Mouse (Mus musculus) activated CD4-positive, CD25-positive, alpha-beta regulatory T cell, adult 4 months (primary cell): ENCODE measurements around the gene Cdc5l. TPM values are rescaled to one million over a fixed set of nuclear protein-coding genes. Genes with fewer than 3 reads are reported as not detected.

Experiments
- ATAC-seq: one replicate; pipeline ENCODE4 v1.8.0; 2017
- polyA plus RNA-seq, 2 experiments: library from polyadenylated mRNA; unstranded; fragments of 100-300 nt; shearing (Covaris generic); gene quantifications; one replicate each; pipeline ENCODE4 v1.2.1; 2017

The Cdc5l gene
- polyA plus RNA-seq, 2 experiments from 2014 or later = 61.5 to 69.5 TPM

GRCm38 (mm10) chr17:45360950-45361349, 72.6 kb downstream of the Cdc5l start:
- ATAC-seq = no peak

DNA sequence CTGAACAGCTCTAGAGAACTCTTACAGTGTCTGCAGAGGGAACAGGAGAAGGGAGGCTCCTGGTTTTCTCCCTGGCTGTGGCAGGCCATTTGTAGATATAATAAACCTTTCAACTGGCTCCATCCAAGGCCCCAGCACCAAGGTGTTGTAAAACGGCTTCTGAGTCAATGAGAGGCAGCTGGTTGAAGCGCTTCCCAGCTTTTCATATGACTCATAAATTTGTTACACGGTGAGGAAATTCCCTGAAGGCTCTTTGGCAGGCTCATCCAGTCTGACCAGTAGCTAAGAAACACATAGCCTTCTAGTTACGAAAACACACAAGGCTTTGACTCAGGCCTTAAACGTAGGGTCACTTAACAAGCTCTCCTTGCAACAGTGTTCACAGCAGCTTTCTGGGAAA, 74.1 kb downstream of the Cdc5l start:
- no peak for ATAC-seq

- no peak for ATAC-seq
Observed at GRCm38 (mm10) chr17:45356431-45356830, 77.1 kb downstream of the Cdc5l start.

DNA sequence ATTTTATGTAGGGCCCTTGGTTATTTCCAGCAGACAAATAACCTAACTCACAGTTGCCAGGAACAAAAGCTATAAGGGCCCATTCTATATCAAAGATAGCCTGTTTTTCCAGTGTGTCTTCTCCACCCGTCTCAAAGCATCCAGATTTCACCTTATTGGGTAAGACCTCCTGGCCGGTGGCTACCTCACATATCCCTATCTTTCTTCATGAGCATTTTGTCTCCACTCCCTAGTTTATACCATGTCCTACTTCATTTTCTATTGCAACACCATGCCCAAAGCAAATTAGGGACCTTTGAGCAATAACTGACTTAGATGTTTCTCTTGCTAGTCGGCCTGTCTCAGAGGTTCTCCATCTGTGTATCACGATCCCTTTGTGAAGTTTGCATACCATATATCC, 85.6 kb downstream of the Cdc5l start:
- no peak for ATAC-seq

Other genes with a start within 250 kb of the Cdc5l start
- under 1 TPM; 0.43 to 0.74 TPM for gene Spats1, start 41.7 kb upstream of the Cdc5l start, polyA plus RNA-seq
- 1 to 10 TPM; 2.1 to 3.4 TPM for gene Aars2, start 73.1 kb upstream of the Cdc5l start, polyA plus RNA-seq
- not detected for gene Tcte1, start 89.7 kb upstream of the Cdc5l start, polyA plus RNA-seq
- not detected for gene Tmem151b, start 115.9 kb upstream of the Cdc5l start, polyA plus RNA-seq
- 10 to 100 TPM; 28.3 to 50.2 TPM for gene Nfkbie, start 122.0 kb upstream of the Cdc5l start, polyA plus RNA-seq
- 10 to 100 TPM; 27.7 to 33.8 TPM for gene Slc35b2, start 130.1 kb upstream of the Cdc5l start, polyA plus RNA-seq
- gene Hsp90ab1, start 139.5 kb upstream of the Cdc5l start, polyA plus RNA-seq = 100 to 1,000 TPM; 836 to 982 TPM
- gene Slc29a1, start 165.9 kb upstream of the Cdc5l start, polyA plus RNA-seq = 10 to 100 TPM; 82.3 to 85.3 TPM
- gene Mymx, start 168.4 kb upstream of the Cdc5l start, polyA plus RNA-seq = not detected
- gene Capn11, start 225.6 kb upstream of the Cdc5l start, polyA plus RNA-seq = under 1 TPM in 1 of 2 experiments, not detected in 1; 0.33 TPM